Mouse (Mus musculus): ENCODE data around the gene Cdkn1c.
A peak's percentile ranks its signal among the peaks of the same experiment; 100 is the strongest.

Cdkn1c gene

GRCm38 (mm10) chr7:143473347-143474101 lies 12.7 kb upstream of the Cdkn1c start, which contains the start of gene Slc22a18:
TSS of gene Slc22a18 (plus strand) at chr7:143473736.
- no peak for DNase-seq (ENCODE audit: low spot score)

- DNase-seq (ENCODE audit: low spot score) = peak; percentile 60
Observed at GRCm38 (mm10) chr7:143469946-143470345, 9.1 kb upstream of the Cdkn1c start.

GRCm38 (mm10) chr7:143467714-143468113 lies 6.9 kb upstream of the Cdkn1c start:
- no peak for DNase-seq (ENCODE audit: low spot score)

- peak; percentile 82 for DNase-seq (ENCODE audit: low spot score)
Observed at GRCm38 (mm10) chr7:143466099-143466677, 5.3 kb upstream of the Cdkn1c start.

GRCm38 (mm10) chr7:143464811-143465560 lies 4.1 kb upstream of the Cdkn1c start:
- DNase-seq (ENCODE audit: low spot score) = peak; percentile 78

- peak; percentile 79 for DNase-seq (ENCODE audit: low spot score)
Observed at GRCm38 (mm10) chr7:143463865-143464415, 3.1 kb upstream of the Cdkn1c start.

- no peak for DNase-seq (ENCODE audit: low spot score)
Observed at GRCm38 (mm10) chr7:143462516-143462915, 1.7 kb upstream of the Cdkn1c start.

GRCm38 (mm10) chr7:143461920-143462319 lies 1.1 kb upstream of the Cdkn1c start:
- DNase-seq (ENCODE audit: low spot score) = no peak

- no peak for DNase-seq (ENCODE audit: low spot score)
Observed at GRCm38 (mm10) chr7:143461294-143461870, 532 bp upstream of the Cdkn1c start.

GRCm38 (mm10) chr7:143460217-143460834 lies 524 bp downstream of the Cdkn1c start:
- DNase-seq (ENCODE audit: low spot score) = no peak

- no peak for DNase-seq (ENCODE audit: low spot score)
Observed at GRCm38 (mm10) chr7:143459332-143460211, 1.3 kb downstream of the Cdkn1c start.

- DNase-seq (ENCODE audit: low spot score) = no peak
Observed at GRCm38 (mm10) chr7:143458963-143459331, 1.9 kb downstream of the Cdkn1c start.

GRCm38 (mm10) chr7:143447130-143447529 lies 13.7 kb downstream of the Cdkn1c start:
- DNase-seq (ENCODE audit: low spot score) = no peak

- DNase-seq (ENCODE audit: low spot score) = no peak
Observed at GRCm38 (mm10) chr7:143445651-143446460, 15.0 kb downstream of the Cdkn1c start.

GRCm38 (mm10) chr7:143444955-143445648 lies 15.7 kb downstream of the Cdkn1c start:
- DNase-seq (ENCODE audit: low spot score) = no peak

GRCm38 (mm10) chr7:143444580-143444954 lies 16.3 kb downstream of the Cdkn1c start:
- no peak for DNase-seq (ENCODE audit: low spot score)

- no peak for DNase-seq (ENCODE audit: low spot score)
Observed at GRCm38 (mm10) chr7:143438965-143439364, 21.9 kb downstream of the Cdkn1c start.

- no peak for DNase-seq (ENCODE audit: low spot score)
Observed at GRCm38 (mm10) chr7:143437894-143438581, 22.8 kb downstream of the Cdkn1c start.
